Mouse (Mus musculus) heart, embryonic 10.5 days (tissue): ENCODE results near the gene Prkn. TPM values are rescaled to one million over a fixed set of nuclear protein-coding genes. Genes with fewer than 3 reads are reported as not detected.

Experiments
- DNase-seq: peaks from one replicate; pipeline ENCODE4 v3.0.0-alpha.2; 2017; ENCODE audit warnings: low spot score
- H3K27ac ChIP-seq: fragments of 300-500 bp; sonication (generic); 2 replicates; pipeline ENCODE4 v1.5.1; 2016; ENCODE audit warnings: mild to moderate bottlenecking
- H3K27me3 ChIP-seq: fragments of 300-500 bp; sonication (generic); 2 replicates; pipeline ENCODE4 v1.6.1; 2016; ENCODE audit warnings: mild to moderate bottlenecking; ENCODE audit not compliant: poor library complexity, insufficient read depth, severe bottlenecking
- H3K36me3 ChIP-seq: fragments of 300-500 bp; sonication (generic); 2 replicates; pipeline ENCODE4 v1.6.1; 2016; ENCODE audit warnings: mild to moderate bottlenecking, moderate library complexity
- H3K4me1 ChIP-seq: fragments of 300-500 bp; sonication (generic); 2 replicates; pipeline ENCODE4 v1.6.1; 2016; ENCODE audit warnings: mild to moderate bottlenecking
- H3K4me3 ChIP-seq: fragments of 300-500 bp; sonication (generic); 2 replicates; pipeline ENCODE4 v1.5.1; 2016; ENCODE audit warnings: mild to moderate bottlenecking, moderate library complexity
- H3K9me3 ChIP-seq: fragments of 300-500 bp; sonication (generic); 2 replicates; pipeline ENCODE4 v1.6.1; 2016; ENCODE audit warnings: mild to moderate bottlenecking, moderate library complexity
- WGBS: fragments of 180-500 bp; shearing (Covaris S2); methylation state at CpG from one replicate; pipeline ENCODE4 v1.1.7; 2016; 5-methylcytosine and 5-hydroxymethylcytosine counted together
- polyA plus RNA-seq: library from polyadenylated mRNA; unstranded; fragments of >200 nt; fragmentation: Nextera tagmentation; extraction: Ambion mirVana; gene quantifications from 2 replicates; pipeline ENCODE4 v1.2.1, GENCODE M21; 2016

Prkn gene
- polyA plus RNA-seq, 1 experiment from 2014 or later: 1.0 TPM

DNA sequence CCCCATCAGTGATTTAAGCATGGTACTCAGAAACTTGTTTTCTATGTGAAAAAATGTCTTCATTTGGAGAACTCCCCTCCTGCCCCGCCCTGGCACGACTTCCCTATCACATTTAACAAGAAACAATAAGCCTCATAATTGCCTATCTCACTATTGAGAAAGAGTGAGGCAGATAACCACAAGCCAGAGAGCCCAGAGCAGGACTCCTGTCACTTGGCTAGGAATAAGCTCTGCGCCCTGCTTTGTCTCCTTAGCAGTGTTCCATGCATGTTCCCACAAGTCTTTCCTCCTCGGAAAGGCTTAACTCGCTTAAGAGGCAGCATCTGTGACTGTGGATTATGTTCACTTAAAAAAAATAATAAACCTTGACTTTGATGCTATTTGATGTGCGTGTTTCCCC, 798.3 kb downstream of the Prkn start:
- H3K4me1 ChIP-seq: no peaks in the 10 kb centered on the region
- DNase-seq: no peak
- H3K4me3 ChIP-seq: no peak overlapping the region
- WGBS: 73% methylated on average over 6 of the region's 6 CpGs
- no peaks in the 10 kb centered on the region for H3K9me3 ChIP-seq
- no peaks in the 10 kb centered on the region for H3K27me3 ChIP-seq
- no peaks in the 10 kb centered on the region for H3K36me3 ChIP-seq
- H3K27ac ChIP-seq: no peak overlapping the region

DNA sequence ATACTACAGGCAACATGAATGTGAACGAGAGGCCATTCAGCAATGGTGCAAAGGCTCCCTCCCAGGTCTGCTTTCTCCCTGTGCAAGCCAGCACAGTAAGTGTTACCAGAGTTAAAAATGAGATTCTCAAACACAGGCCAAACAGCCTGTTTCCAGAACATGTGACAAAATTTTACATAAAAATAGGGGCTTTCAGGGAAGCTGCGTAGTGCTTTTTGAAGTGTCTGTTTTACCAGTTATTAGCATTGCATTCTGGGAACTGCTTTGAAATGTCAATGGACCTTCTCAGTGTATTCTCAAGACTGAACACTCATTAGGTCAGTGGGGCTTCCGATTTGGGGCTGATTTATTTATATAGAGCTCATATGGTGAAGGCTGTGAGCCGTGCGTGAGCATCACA, 799.6 kb downstream of the Prkn start:
- no peak overlapping the region for H3K4me3 ChIP-seq
- no peaks in the 10 kb centered on the region for H3K36me3 ChIP-seq
- no peak for DNase-seq
- H3K9me3 ChIP-seq: no peaks in the 10 kb centered on the region
- no peaks in the 10 kb centered on the region for H3K27me3 ChIP-seq
- no peak overlapping the region for H3K27ac ChIP-seq
- WGBS: 90% methylated on average over 5 of the region's 5 CpGs
- H3K4me1 ChIP-seq: no peaks in the 10 kb centered on the region

GRCm38 (mm10) chr17:11642328-11642727, 802.1 kb downstream of the Prkn start:
- H3K9me3 ChIP-seq: no peaks in the 10 kb centered on the region
- H3K4me1 ChIP-seq: no peaks in the 10 kb centered on the region
- H3K36me3 ChIP-seq: no peaks in the 10 kb centered on the region
- no peak overlapping the region for H3K4me3 ChIP-seq
- no peak for DNase-seq
- 65% methylated on average over 1 of the region's 1 CpGs for WGBS
- no peaks in the 10 kb centered on the region for H3K27me3 ChIP-seq
- H3K27ac ChIP-seq: no peak overlapping the region

GRCm38 (mm10) chr17:11644016-11644415, 803.8 kb downstream of the Prkn start:
- 70% methylated on average over 4 of the region's 4 CpGs for WGBS

GRCm38 (mm10) chr17:11644873-11645464, 804.8 kb downstream of the Prkn start:
- WGBS: 90% methylated on average over 3 of the region's 3 CpGs
- DNase-seq: no peak

More at GRCm38 (mm10) chr17:11644016-11644415, 803.8 kb downstream of the Prkn start:
- no peaks in the 10 kb centered on the region for H3K9me3 ChIP-seq
- no peak overlapping the region for H3K4me3 ChIP-seq
- no peak overlapping the region for H3K27ac ChIP-seq
- no peak for DNase-seq
- H3K4me1 ChIP-seq: no peaks in the 10 kb centered on the region
- no peaks in the 10 kb centered on the region for H3K27me3 ChIP-seq
- no peaks in the 10 kb centered on the region for H3K36me3 ChIP-seq

DNA sequence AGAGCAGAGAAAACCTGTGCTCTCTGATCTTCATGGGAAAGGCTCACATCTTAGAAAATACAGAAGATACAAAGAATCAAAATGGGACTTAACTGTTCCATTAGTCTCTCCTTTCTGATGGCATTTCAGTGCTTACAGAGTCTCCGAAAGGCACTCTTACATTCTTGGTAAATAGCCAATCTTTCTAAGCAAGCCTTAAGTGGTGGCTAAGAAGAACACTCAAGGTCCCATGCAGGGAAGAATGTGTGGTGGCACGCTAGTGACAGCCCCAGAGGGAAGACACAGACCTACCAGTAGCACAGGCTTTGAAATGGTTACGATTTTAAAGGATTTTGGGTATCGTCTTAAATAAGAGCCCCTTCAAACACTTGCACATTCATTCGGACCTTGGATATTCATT, 816.2 kb downstream of the Prkn start:
- no peaks in the 10 kb centered on the region for H3K9me3 ChIP-seq
- no peaks in the 10 kb centered on the region for H3K4me1 ChIP-seq
- 64% methylated on average over 5 of the region's 5 CpGs for WGBS
- H3K27ac ChIP-seq: no peak overlapping the region
- no peaks in the 10 kb centered on the region for H3K36me3 ChIP-seq
- no peak for DNase-seq
- no peak overlapping the region for H3K4me3 ChIP-seq
- 0 out of 2 replicates have a peak, but pooled peaks cover 7% of the 10 kb centered on the region for H3K27me3 ChIP-seq

More at GRCm38 (mm10) chr17:11644873-11645464, 804.8 kb downstream of the Prkn start:
- H3K36me3 ChIP-seq: no peaks in the 10 kb centered on the region
- no peaks in the 10 kb centered on the region for H3K4me1 ChIP-seq
- no peaks in the 10 kb centered on the region for H3K9me3 ChIP-seq
- no peaks in the 10 kb centered on the region for H3K27me3 ChIP-seq
- H3K27ac ChIP-seq: no peak overlapping the region
- no peak overlapping the region for H3K4me3 ChIP-seq

DNA sequence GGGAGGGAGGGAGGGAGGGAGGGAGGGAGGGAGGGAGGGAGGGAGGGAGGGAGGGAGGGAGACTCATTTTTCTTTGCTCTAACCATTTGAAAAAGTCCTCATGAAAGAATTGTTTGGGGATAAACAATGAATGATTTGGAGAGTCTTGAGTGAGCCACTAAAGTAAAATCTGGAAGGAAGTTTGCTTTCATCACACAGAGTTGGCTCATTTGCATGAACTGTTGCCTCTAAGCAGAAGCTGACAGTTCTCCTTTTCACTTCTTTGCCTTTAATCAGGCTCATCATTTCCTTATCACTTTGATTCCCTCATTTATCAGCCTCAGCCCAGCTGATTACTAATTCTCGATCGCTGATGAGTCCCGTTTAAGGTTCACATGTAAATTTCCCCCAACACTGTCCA, 816.7 kb downstream of the Prkn start:
- 0 out of 2 replicates have a peak, but pooled peaks cover 7% of the 10 kb centered on the region for H3K27me3 ChIP-seq
- H3K36me3 ChIP-seq: no peaks in the 10 kb centered on the region
- no peak overlapping the region for H3K27ac ChIP-seq
- no peak overlapping the region for H3K4me3 ChIP-seq
- H3K9me3 ChIP-seq: no peaks in the 10 kb centered on the region
- 79% methylated on average over 3 of the region's 3 CpGs for WGBS
- DNase-seq: no peak
- no peaks in the 10 kb centered on the region for H3K4me1 ChIP-seq

DNA sequence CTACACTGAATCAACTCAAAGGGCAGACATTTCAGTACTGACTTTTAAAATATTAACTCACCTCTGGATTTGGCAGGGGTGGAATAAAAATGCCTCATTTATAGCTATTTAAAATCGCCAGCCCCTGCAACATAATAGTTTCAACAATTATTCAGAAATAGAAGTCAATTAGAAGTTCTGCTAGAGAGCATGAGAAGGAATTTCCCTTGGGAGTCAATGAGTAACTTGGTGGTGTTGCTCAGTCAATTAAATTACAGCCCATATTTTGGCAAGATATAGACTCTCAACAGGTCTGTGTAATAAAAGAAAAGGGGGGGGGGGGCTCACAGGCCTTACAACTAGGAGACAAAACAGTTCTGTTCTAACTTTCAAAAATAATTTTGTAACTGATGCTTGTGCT, 821.7 kb downstream of the Prkn start:
- Histone ChIP-seq H3K4me3 (no peak overlapping the region), H3K9me3 (no peaks in the 10 kb centered on the region), H3K36me3 (no peaks in the 10 kb centered on the region), H3K4me1 (no peaks in the 10 kb centered on the region), H3K27ac (no peak overlapping the region), H3K27me3 (peaks cover 9% of the 10 kb centered on the region; the same call in 1 of the 2 replicates)
- WGBS: 80% methylated on average over 1 of the region's 1 CpGs
- DNase-seq: no peak

DNA sequence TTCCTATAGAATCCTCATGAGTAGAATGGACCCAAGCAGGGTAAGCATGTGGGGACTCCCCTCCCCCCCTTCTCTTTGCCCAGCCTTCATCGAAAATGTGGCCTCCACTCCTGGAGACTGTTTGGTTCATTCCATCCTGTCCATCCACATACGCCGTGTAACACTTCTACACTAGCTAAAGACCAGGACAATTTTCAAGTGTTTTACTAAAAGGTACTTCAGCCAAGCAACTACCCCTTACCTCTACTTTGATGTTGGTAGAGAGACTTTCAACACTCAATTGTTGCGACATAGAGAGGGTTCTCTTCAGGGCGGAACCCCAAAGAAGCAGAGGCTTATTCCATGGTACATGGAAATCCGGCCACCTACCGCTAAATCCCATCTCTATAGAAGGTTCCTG, 823.3 kb downstream of the Prkn start:
- no peak for DNase-seq
- Histone ChIP-seq H3K36me3 (no peaks in the 10 kb centered on the region), H3K27ac (no peak overlapping the region), H3K4me3 (no peak overlapping the region), H3K4me1 (no peaks in the 10 kb centered on the region), H3K9me3 (no peaks in the 10 kb centered on the region), H3K27me3 (peaks cover 9% of the 10 kb centered on the region; the same call in 1 of the 2 replicates)
- WGBS: 90% methylated on average over 7 of the region's 7 CpGs

DNA sequence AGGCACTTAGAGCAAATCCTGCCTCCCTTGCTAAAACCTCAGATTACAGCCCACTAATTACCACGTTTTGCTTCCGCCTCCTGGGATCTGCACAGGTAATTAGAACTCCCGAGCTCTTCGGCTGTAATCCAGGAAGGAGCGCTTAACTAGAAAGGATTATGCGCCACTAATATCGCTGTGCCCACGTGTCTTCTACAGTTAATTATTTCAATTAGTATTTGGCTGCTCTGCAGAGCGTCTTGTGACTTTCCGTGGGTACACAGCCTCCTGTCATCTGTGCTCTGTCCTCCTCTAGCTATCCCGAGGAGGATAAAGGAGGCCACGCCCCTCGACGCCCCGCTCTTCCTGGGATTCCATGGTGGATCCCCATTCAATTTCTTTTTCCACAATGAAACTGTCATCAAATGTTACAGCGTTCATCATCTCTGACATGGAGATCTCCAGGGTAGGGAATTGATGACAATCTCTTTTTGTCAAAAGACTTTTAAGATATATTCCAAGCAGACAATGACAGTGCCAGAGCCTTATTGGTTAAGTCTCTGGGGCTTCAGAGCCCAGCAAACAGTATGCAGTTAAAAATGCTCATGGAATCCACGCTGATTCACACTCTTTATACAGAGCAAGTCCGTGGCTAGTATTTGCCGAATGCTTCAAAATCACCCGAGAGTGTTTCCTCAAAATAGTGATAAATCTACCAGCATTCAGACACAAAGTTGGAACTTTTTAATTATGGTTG, 824.6 kb downstream of the Prkn start:
- Histone ChIP-seq H3K4me3 (0 out of 2 replicates have a peak overlapping the region, but pooled peaks have one; percentile 33), H3K27me3 (peaks cover 9% of the 10 kb centered on the region; the same call in 1 of the 2 replicates), H3K27ac (no peak overlapping the region), H3K36me3 (no peaks in the 10 kb centered on the region), H3K9me3 (no peaks in the 10 kb centered on the region), H3K4me1 (no peaks in the 10 kb centered on the region)
- DNase-seq: no peak
- WGBS: 38% methylated on average over 20 of the region's 20 CpGs

DNA sequence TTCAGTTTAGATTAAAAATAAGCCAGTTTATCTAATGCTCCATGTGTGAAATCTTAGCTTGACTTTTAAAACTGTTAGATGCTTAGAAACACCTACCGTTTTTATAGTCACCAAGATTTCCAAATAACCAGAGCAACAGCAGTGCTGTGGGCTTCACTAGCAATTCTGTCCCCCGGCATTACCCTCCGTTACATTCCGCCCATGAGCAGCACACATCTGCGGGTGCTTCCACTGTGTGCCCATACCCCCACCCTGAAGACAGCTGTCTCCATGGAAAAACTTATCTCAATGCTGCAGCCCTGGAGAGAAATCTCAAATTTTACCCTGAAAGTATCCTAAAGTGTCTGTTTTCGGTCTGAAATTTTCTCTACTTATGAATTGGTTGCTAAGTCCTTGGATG, 839.5 kb downstream of the Prkn start:
- no peaks in the 10 kb centered on the region for H3K9me3 ChIP-seq
- 91% methylated on average over 6 of the region's 6 CpGs for WGBS

DNA sequence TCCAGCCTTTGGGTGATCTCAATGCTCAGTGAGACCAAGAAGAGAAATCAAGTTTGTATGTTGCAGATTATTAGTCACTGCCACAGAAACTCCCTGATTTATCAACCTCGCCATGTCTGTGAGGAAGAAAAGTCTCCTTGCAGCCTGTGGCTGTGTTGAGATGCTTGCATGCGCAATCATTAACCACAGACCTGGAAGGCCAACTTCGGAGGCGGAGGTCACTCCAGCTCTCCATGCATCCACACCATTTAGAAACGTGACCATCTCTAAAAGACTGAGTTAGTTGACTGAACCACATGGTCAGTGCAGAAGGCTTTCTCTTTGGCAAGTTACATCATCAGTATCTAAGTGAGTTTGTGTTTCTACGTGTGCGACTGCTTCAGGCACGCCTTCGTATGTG, 840.3 kb downstream of the Prkn start:
- H3K36me3 ChIP-seq: no peaks in the 10 kb centered on the region
- DNase-seq: no peak
- WGBS: 75% methylated on average over 9 of the region's 9 CpGs
- H3K27me3 ChIP-seq: peaks cover 11% of the 10 kb centered on the region
- no peak overlapping the region for H3K27ac ChIP-seq
- H3K4me1 ChIP-seq: peaks cover 2% of the 10 kb centered on the region; the same call in 1 of the 2 replicates
- no peak overlapping the region for H3K4me3 ChIP-seq
- no peaks in the 10 kb centered on the region for H3K9me3 ChIP-seq

More for the DNA sequence above, 839.5 kb downstream of the Prkn start:
- Histone ChIP-seq H3K36me3 (no peaks in the 10 kb centered on the region), H3K27ac (no peak overlapping the region), H3K4me1 (peaks cover 7% of the 10 kb centered on the region; the same call in 1 of the 2 replicates), H3K4me3 (no peak overlapping the region), H3K27me3 (peaks cover 11% of the 10 kb centered on the region)
- no peak for DNase-seq

- H3K36me3 ChIP-seq: no peaks in the 10 kb centered on the region
- H3K4me1 ChIP-seq: peaks cover 5% of the 10 kb centered on the region; the same call in 1 of the 2 replicates
- 62% methylated on average over 11 of the region's 11 CpGs for WGBS
- H3K9me3 ChIP-seq: no peaks in the 10 kb centered on the region
- H3K27me3 ChIP-seq: peaks cover 11% of the 10 kb centered on the region
- no peak for DNase-seq
- no peak overlapping the region for H3K4me3 ChIP-seq
- H3K27ac ChIP-seq: no peak overlapping the region
These were observed 841.7 kb downstream of the Prkn start for GRCm38 (mm10) chr17:11681825-11682372.
